Mouse (Mus musculus): Measurements from ENCODE around the gene Smoc1. TPM values are rescaled to one million over a fixed set of nuclear protein-coding genes. Genes with fewer than 3 reads are reported as not detected.

Smoc1 gene
- polyA plus RNA-seq, 1 experiment from 2014 or later: 10.7 TPM

GRCm38 (mm10) chr12:80993773-80994172, 32.8 kb upstream of the Smoc1 start:
- WGBS: 68% methylated on average over 1 of the region's 1 CpGs
- no peaks in the 10 kb centered on the region for H3K9me3 ChIP-seq (ENCODE audit: control insufficient read depth, low read length)
- no peaks in the 10 kb centered on the region for H3K36me3 ChIP-seq (ENCODE audit: control insufficient read depth, insufficient read depth, low read length)
- H3K27me3 ChIP-seq (replicated peaks; ENCODE audit: control insufficient read depth, insufficient read depth, low read length): no peaks in the 10 kb centered on the region; the same call in 1 of the 2 replicates
- ATAC-seq (ENCODE audit: low read depth) (no peak), DNase-seq (ENCODE audit: low spot score) (no peak)
- H3K4me1 ChIP-seq (ENCODE audit: control insufficient read depth, insufficient read depth, low read length): peaks cover 4% of the 10 kb centered on the region; the same call in 1 of the 2 replicates
- H3K27ac ChIP-seq (replicated peaks; ENCODE audit: low read depth, low read length): no peak overlapping the region
- H3K4me2 ChIP-seq (ENCODE audit: low read depth, low read length): no peak overlapping the region
- H3K9ac ChIP-seq (ENCODE audit: low read depth, low read length): no peak overlapping the region
- H3K4me3 ChIP-seq (ENCODE audit: low read depth, low read length): no peak overlapping the region

- H3K9me3 ChIP-seq (ENCODE audit: control insufficient read depth, low read length): no peaks in the 10 kb centered on the region
- H3K4me1 ChIP-seq (ENCODE audit: control insufficient read depth, insufficient read depth, low read length): peaks cover 7% of the 10 kb centered on the region; the same call in 1 of the 2 replicates
- no peak overlapping the region for H3K4me3 ChIP-seq (ENCODE audit: low read depth, low read length)
- 88% methylated on average over 4 of the region's 4 CpGs for WGBS
- ATAC-seq (ENCODE audit: low read depth) (no peak), DNase-seq (ENCODE audit: low spot score) (no peak)
- H3K9ac ChIP-seq (ENCODE audit: low read depth, low read length): no peak overlapping the region
- H3K36me3 ChIP-seq (ENCODE audit: control insufficient read depth, insufficient read depth, low read length): no peaks in the 10 kb centered on the region
- no peaks in the 10 kb centered on the region; the same call in 1 of the 2 replicates for H3K27me3 ChIP-seq (replicated peaks; ENCODE audit: control insufficient read depth, insufficient read depth, low read length)
- H3K4me2 ChIP-seq (ENCODE audit: low read depth, low read length): no peak overlapping the region
- no peak overlapping the region for H3K27ac ChIP-seq (replicated peaks; ENCODE audit: low read depth, low read length)
Observed at GRCm38 (mm10) chr12:80995326-80995725, 31.3 kb upstream of the Smoc1 start.

- H3K4me2 ChIP-seq (ENCODE audit: low read depth, low read length): no peak overlapping the region
Observed at GRCm38 (mm10) chr12:80997652-80998051, 29.0 kb upstream of the Smoc1 start.

GRCm38 (mm10) chr12:80998528-80999221, 27.9 kb upstream of the Smoc1 start:
- WGBS: 2% methylated on average over 33 of the region's 33 CpGs
- peaks cover 7% of the 10 kb centered on the region; the same call in 1 of the 2 replicates for H3K4me1 ChIP-seq (ENCODE audit: control insufficient read depth, insufficient read depth, low read length)
- no peak overlapping the region; the same call in 1 of the 2 replicates for H3K27ac ChIP-seq (replicated peaks; ENCODE audit: low read depth, low read length)
- no peaks in the 10 kb centered on the region for H3K36me3 ChIP-seq (ENCODE audit: control insufficient read depth, insufficient read depth, low read length)
- peak overlapping the region; percentile 18 for H3K4me3 ChIP-seq (ENCODE audit: low read depth, low read length)
- ATAC-seq (ENCODE audit: low read depth): peak; percentile 85
- peak overlapping the region; percentile 41; the same call in 1 of the 2 replicates for H3K9ac ChIP-seq (ENCODE audit: low read depth, low read length)
- H3K27me3 ChIP-seq (replicated peaks; ENCODE audit: control insufficient read depth, insufficient read depth, low read length): no peaks in the 10 kb centered on the region; the same call in 1 of the 2 replicates
- H3K9me3 ChIP-seq (ENCODE audit: control insufficient read depth, low read length): no peaks in the 10 kb centered on the region
- peak overlapping the region; percentile 51 for H3K4me2 ChIP-seq (ENCODE audit: low read depth, low read length)
- DNase-seq (ENCODE audit: low spot score): peak; percentile 61

More at GRCm38 (mm10) chr12:80997652-80998051, 29.0 kb upstream of the Smoc1 start:
- Histone ChIP-seq H3K4me3 (ENCODE audit: low read depth, low read length) (no peak overlapping the region), H3K36me3 (ENCODE audit: control insufficient read depth, insufficient read depth, low read length) (no peaks in the 10 kb centered on the region), H3K9me3 (ENCODE audit: control insufficient read depth, low read length) (no peaks in the 10 kb centered on the region), H3K27me3 (replicated peaks; ENCODE audit: control insufficient read depth, insufficient read depth, low read length) (no peaks in the 10 kb centered on the region; the same call in 1 of the 2 replicates), H3K9ac (ENCODE audit: low read depth, low read length) (no peak overlapping the region), H3K27ac (replicated peaks; ENCODE audit: low read depth, low read length) (no peak overlapping the region), H3K4me1 (ENCODE audit: control insufficient read depth, insufficient read depth, low read length) (peaks cover 7% of the 10 kb centered on the region; the same call in 1 of the 2 replicates)
- WGBS: 59% methylated on average over 4 of the region's 4 CpGs
- DNase-seq (ENCODE audit: low spot score) (no peak), ATAC-seq (ENCODE audit: low read depth) (no peak)

GRCm38 (mm10) chr12:81000924-81001323, 25.7 kb upstream of the Smoc1 start:
- H3K9ac ChIP-seq (ENCODE audit: low read depth, low read length): no peak overlapping the region
- no peaks in the 10 kb centered on the region for H3K9me3 ChIP-seq (ENCODE audit: control insufficient read depth, low read length)
- no peak overlapping the region for H3K4me2 ChIP-seq (ENCODE audit: low read depth, low read length)
- DNase-seq (ENCODE audit: low spot score) (no peak), ATAC-seq (ENCODE audit: low read depth) (no peak)
- no peaks in the 10 kb centered on the region; the same call in 1 of the 2 replicates for H3K27me3 ChIP-seq (replicated peaks; ENCODE audit: control insufficient read depth, insufficient read depth, low read length)
- H3K27ac ChIP-seq (replicated peaks; ENCODE audit: low read depth, low read length): no peak overlapping the region
- H3K4me3 ChIP-seq (ENCODE audit: low read depth, low read length): no peak overlapping the region
- 85% methylated on average over 4 of the region's 4 CpGs for WGBS
- peaks cover 7% of the 10 kb centered on the region; the same call in 1 of the 2 replicates for H3K4me1 ChIP-seq (ENCODE audit: control insufficient read depth, insufficient read depth, low read length)
- no peaks in the 10 kb centered on the region for H3K36me3 ChIP-seq (ENCODE audit: control insufficient read depth, insufficient read depth, low read length)

GRCm38 (mm10) chr12:81002841-81003635, 23.6 kb upstream of the Smoc1 start:
- H3K27ac ChIP-seq (replicated peaks; ENCODE audit: low read depth, low read length): no peak overlapping the region
- H3K27me3 ChIP-seq (replicated peaks; ENCODE audit: control insufficient read depth, insufficient read depth, low read length): no peaks in the 10 kb centered on the region; the same call in 1 of the 2 replicates
- no peak overlapping the region for H3K9ac ChIP-seq (ENCODE audit: low read depth, low read length)
- no peaks in the 10 kb centered on the region for H3K9me3 ChIP-seq (ENCODE audit: control insufficient read depth, low read length)
- ATAC-seq (ENCODE audit: low read depth) (no peak), DNase-seq (ENCODE audit: low spot score) (peak; percentile 37)
- H3K4me2 ChIP-seq (ENCODE audit: low read depth, low read length): no peak overlapping the region
- 12% methylated on average over 13 of the region's 13 CpGs for WGBS
- peaks cover 7% of the 10 kb centered on the region for H3K4me1 ChIP-seq (ENCODE audit: control insufficient read depth, insufficient read depth, low read length)
- H3K36me3 ChIP-seq (ENCODE audit: control insufficient read depth, insufficient read depth, low read length): no peaks in the 10 kb centered on the region
- no peak overlapping the region for H3K4me3 ChIP-seq (ENCODE audit: low read depth, low read length)

GRCm38 (mm10) chr12:81009813-81010212, 16.8 kb upstream of the Smoc1 start:
- WGBS: 8% methylated on average over 3 of the region's 3 CpGs
- H3K9me3 ChIP-seq (ENCODE audit: control insufficient read depth, low read length): no peaks in the 10 kb centered on the region
- no peaks in the 10 kb centered on the region for H3K36me3 ChIP-seq (ENCODE audit: control insufficient read depth, insufficient read depth, low read length)
- ATAC-seq (ENCODE audit: low read depth) (peak; percentile 65), DNase-seq (ENCODE audit: low spot score) (peak; percentile 57)
- peak overlapping the region; percentile 45; the same call in 1 of the 2 replicates for H3K9ac ChIP-seq (ENCODE audit: low read depth, low read length)
- no peak overlapping the region for H3K27ac ChIP-seq (replicated peaks; ENCODE audit: low read depth, low read length)
- peak overlapping the region; percentile 35 for H3K4me2 ChIP-seq (ENCODE audit: low read depth, low read length)
- H3K4me1 ChIP-seq (ENCODE audit: control insufficient read depth, insufficient read depth, low read length): peaks cover 12% of the 10 kb centered on the region
- H3K27me3 ChIP-seq (replicated peaks; ENCODE audit: control insufficient read depth, insufficient read depth, low read length): no peaks in the 10 kb centered on the region
- no peak overlapping the region for H3K4me3 ChIP-seq (ENCODE audit: low read depth, low read length)

- ATAC-seq (ENCODE audit: low read depth): no peak
- H3K9me3 ChIP-seq (ENCODE audit: control insufficient read depth, low read length): no peaks in the 10 kb centered on the region
- H3K4me3 ChIP-seq (ENCODE audit: low read depth, low read length): no peak overlapping the region
- 77% methylated on average over 2 of the region's 2 CpGs for WGBS
- no peak overlapping the region for H3K9ac ChIP-seq (ENCODE audit: low read depth, low read length)
- H3K27me3 ChIP-seq (replicated peaks; ENCODE audit: control insufficient read depth, insufficient read depth, low read length): no peaks in the 10 kb centered on the region
- no peak overlapping the region for H3K27ac ChIP-seq (replicated peaks; ENCODE audit: low read depth, low read length)
- peaks cover 12% of the 10 kb centered on the region for H3K4me1 ChIP-seq (ENCODE audit: control insufficient read depth, insufficient read depth, low read length)
- DNase-seq (ENCODE audit: low spot score): no peak
- no peak overlapping the region for H3K4me2 ChIP-seq (ENCODE audit: low read depth, low read length)
- H3K36me3 ChIP-seq (ENCODE audit: control insufficient read depth, insufficient read depth, low read length): no peaks in the 10 kb centered on the region
Observed at GRCm38 (mm10) chr12:81011994-81012393, 14.6 kb upstream of the Smoc1 start.
